Mouse (Mus musculus) kidney, postnatal 0 days (tissue): Measurements from ENCODE around the gene Plxna4. TPM values are rescaled to one million over a fixed set of nuclear protein-coding genes. Genes with fewer than 3 reads are reported as not detected.

Experiments
- ATAC-seq: fragments of 200-750 bp; cut with Nextera tagmentation; replicated peaks from 2 replicates; pipeline ENCODE4 v1.8.0; 2017; ENCODE audit warnings: low read depth, moderate number of reproducible peaks, moderate TSS enrichment, moderate library complexity; ENCODE audit not compliant: low FRiP score
- DNase-seq: peaks from one replicate; pipeline ENCODE4 v3.0.0-alpha.2; 2016; ENCODE audit warnings: low spot score
- H3K27ac ChIP-seq: fragments of 300-500 bp; sonication (generic); 2 replicates; pipeline ENCODE4 v1.5.1; 2014; ENCODE audit warnings: mild to moderate bottlenecking
- H3K27me3 ChIP-seq: fragments of 300-500 bp; sonication (generic); 2 replicates; pipeline ENCODE4 v1.6.1; 2014; ENCODE audit warnings: low read length, mixed read lengths; ENCODE audit not compliant: insufficient read depth
- H3K36me3 ChIP-seq: fragments of 300-500 bp; sonication (generic); 2 replicates; pipeline ENCODE4 v1.6.1; 2014; ENCODE audit warnings: low read length, mixed read lengths; ENCODE audit not compliant: insufficient read depth
- H3K4me1 ChIP-seq: fragments of 300-500 bp; sonication (generic); replicated peaks from 2 replicates; pipeline ENCODE4 v1.6.1; 2014; ENCODE audit warnings: antibody characterized with exemption, low read length, mixed read lengths; ENCODE audit not compliant: insufficient read depth
- H3K4me2 ChIP-seq: fragments of 300-500 bp; sonication (generic); 2 replicates; pipeline ENCODE4 v1.6.1; 2014; ENCODE audit warnings: mild to moderate bottlenecking, low read length, moderate library complexity, mixed read lengths
- H3K4me3 ChIP-seq: fragments of 300-500 bp; sonication (generic); replicated peaks from 2 replicates; pipeline ENCODE4 v1.5.1; 2014; ENCODE audit warnings: low read depth, low read length
- H3K9ac ChIP-seq: fragments of 300-500 bp; sonication (generic); 2 replicates; pipeline ENCODE4 v1.6.1; 2014; ENCODE audit warnings: low read depth, low read length
- H3K9me3 ChIP-seq: fragments of 300-500 bp; sonication (generic); replicated peaks from 2 replicates; pipeline ENCODE4 v1.6.1; 2016; ENCODE audit warnings: low read length, inconsistent platforms, mixed read lengths
- CTCF ChIP-seq: IDR thresholded peaks from 2 replicates; pipeline ENCODE4 v1.5.1; 2016; ENCODE audit warnings: antibody characterized with exemption, low read depth, mild to moderate bottlenecking, moderate library complexity
- WGBS: fragments of 180-500 bp; shearing (Covaris S2); extraction: QIAGEN DNeasy Blood & Tissue Kit; methylation state at CpG from one replicate; pipeline ENCODE4 v1.1.7; 2014; 5-methylcytosine and 5-hydroxymethylcytosine counted together
- polyA plus RNA-seq: library from polyadenylated mRNA; unstranded; fragments of >200 nt; fragmentation: Nextera tagmentation; extraction: Ambion mirVana; gene quantifications from 2 replicates; pipeline ENCODE4 v1.2.1, GENCODE M21; 2015

Plxna4 gene
- polyA plus RNA-seq, 1 experiment from 2014 or later, result 0.83 TPM

GRCm38 (mm10) chr6:32126914-32127313 lies 461.1 kb downstream of the Plxna4 start:
- Histone ChIP-seq H3K27me3 (no peaks in the 10 kb centered on the region), H3K4me3 (no peak overlapping the region), H3K36me3 (no peaks in the 10 kb centered on the region), H3K9ac (no peak overlapping the region), H3K27ac (no peak overlapping the region), H3K4me1 (no peaks in the 10 kb centered on the region), H3K9me3 (no peaks in the 10 kb centered on the region), H3K4me2 (no peak overlapping the region)
- WGBS, result 50% methylated on average over 6 of the region's 6 CpGs
- no peak for DNase-seq
- no peak for TF ChIP-seq CTCF
- ATAC-seq, result no peak

GRCm38 (mm10) chr6:32122584-32123265 lies 465.3 kb downstream of the Plxna4 start:
- WGBS, result 60% methylated on average over 4 of the region's 4 CpGs
- no peak for ATAC-seq
- no peak overlapping the region for H3K27ac ChIP-seq
- no peaks in the 10 kb centered on the region for H3K9me3 ChIP-seq
- H3K36me3 ChIP-seq, result no peaks in the 10 kb centered on the region
- no peak overlapping the region for H3K4me3 ChIP-seq
- no peak for TF ChIP-seq CTCF
- no peak overlapping the region for H3K4me2 ChIP-seq
- no peak for DNase-seq
- H3K9ac ChIP-seq, result no peak overlapping the region
- H3K4me1 ChIP-seq, result no peaks in the 10 kb centered on the region
- no peaks in the 10 kb centered on the region for H3K27me3 ChIP-seq

- WGBS, result 61% methylated on average over 1 of the region's 1 CpGs
- H3K4me1 ChIP-seq, result no peaks in the 10 kb centered on the region
- no peaks in the 10 kb centered on the region for H3K9me3 ChIP-seq
- no peak for DNase-seq
- no peak overlapping the region for H3K27ac ChIP-seq
- H3K4me2 ChIP-seq, result no peak overlapping the region
- H3K36me3 ChIP-seq, result no peaks in the 10 kb centered on the region
- no peak for TF ChIP-seq CTCF
- H3K9ac ChIP-seq, result no peak overlapping the region
- H3K27me3 ChIP-seq, result no peaks in the 10 kb centered on the region
- ATAC-seq, result no peak
- H3K4me3 ChIP-seq, result no peak overlapping the region
Observed at GRCm38 (mm10) chr6:32120931-32121330, 467.1 kb downstream of the Plxna4 start.

- H3K9me3 ChIP-seq, result no peaks in the 10 kb centered on the region
- TF ChIP-seq CTCF, result no peak
- ATAC-seq (no peak), DNase-seq (no peak)
- no peak overlapping the region for H3K4me3 ChIP-seq
- H3K4me1 ChIP-seq, result no peaks in the 10 kb centered on the region
- H3K36me3 ChIP-seq, result no peaks in the 10 kb centered on the region
- H3K27me3 ChIP-seq, result no peaks in the 10 kb centered on the region
- no peak overlapping the region for H3K4me2 ChIP-seq
- H3K9ac ChIP-seq, result no peak overlapping the region
- WGBS, result 69% methylated on average over 2 of the region's 2 CpGs
- no peak overlapping the region for H3K27ac ChIP-seq
Observed at GRCm38 (mm10) chr6:32109207-32109606, 478.8 kb downstream of the Plxna4 start.

GRCm38 (mm10) chr6:32105547-32106275 lies 482.3 kb downstream of the Plxna4 start:
- Histone ChIP-seq H3K9ac (no peak overlapping the region), H3K4me1 (no peaks in the 10 kb centered on the region), H3K36me3 (no peaks in the 10 kb centered on the region), H3K4me2 (no peak overlapping the region), H3K27ac (no peak overlapping the region), H3K27me3 (no peaks in the 10 kb centered on the region), H3K9me3 (no peaks in the 10 kb centered on the region), H3K4me3 (no peak overlapping the region)
- ATAC-seq (no peak), DNase-seq (no peak)
- no peak for TF ChIP-seq CTCF
- 57% methylated on average over 9 of the region's 9 CpGs for WGBS
